Mouse (Mus musculus) limb, embryonic 15.5 days (tissue): ENCODE measurements around the gene Sox10. TPM values are rescaled to one million over a fixed set of nuclear protein-coding genes. Genes with fewer than 3 reads are reported as not detected.

Experiments
- ATAC-seq: fragments of 200-750 bp; cut with Nextera tagmentation; 2 replicates; pipeline ENCODE4 v1.8.0; 2017; ENCODE audit warnings: low read depth, moderate TSS enrichment; ENCODE audit not compliant: insufficient number of reproducible peaks, low FRiP score, low TSS enrichment
- H3K27ac ChIP-seq: fragments of 300-500 bp; sonication (generic); 2 replicates; pipeline ENCODE4 v1.5.1; 2015; ENCODE audit warnings: moderate library complexity, mild to moderate bottlenecking, inconsistent platforms
- H3K27me3 ChIP-seq: fragments of 300-500 bp; sonication (generic); 2 replicates; pipeline ENCODE4 v1.6.1; 2015; ENCODE audit warnings: inconsistent platforms
- H3K36me3 ChIP-seq: fragments of 300-500 bp; sonication (generic); 2 replicates; pipeline ENCODE4 v1.6.1; 2015; ENCODE audit warnings: inconsistent platforms
- H3K4me1 ChIP-seq: fragments of 300-500 bp; sonication (generic); 2 replicates; pipeline ENCODE4 v1.6.1; 2015; ENCODE audit warnings: inconsistent platforms
- H3K4me2 ChIP-seq: fragments of 300-500 bp; sonication (generic); 2 replicates; pipeline ENCODE4 v1.6.1; 2015; ENCODE audit warnings: mild to moderate bottlenecking, inconsistent platforms
- H3K4me3 ChIP-seq: fragments of 300-500 bp; sonication (generic); 2 replicates; pipeline ENCODE4 v1.5.1; 2015; ENCODE audit warnings: mild to moderate bottlenecking, inconsistent platforms
- H3K9ac ChIP-seq: fragments of 300-500 bp; sonication (generic); 2 replicates; pipeline ENCODE4 v1.6.1; 2015; ENCODE audit warnings: inconsistent platforms
- H3K9me3 ChIP-seq: fragments of 300-500 bp; sonication (generic); 2 replicates; pipeline ENCODE4 v1.6.1; 2016; ENCODE audit warnings: inconsistent platforms
- WGBS: fragments of 180-500 bp; shearing (Covaris S2); methylation state at CpG from one replicate; pipeline ENCODE4 v1.1.7; 2015; 5-methylcytosine and 5-hydroxymethylcytosine counted together
- polyA plus RNA-seq: library from polyadenylated mRNA; unstranded; fragments of >200 nt; fragmentation: Nextera tagmentation; extraction: Ambion mirVana; gene quantifications from 2 replicates; pipeline ENCODE4 v1.2.1, GENCODE M21; 2015

The Sox10 gene
- polyA plus RNA-seq, 1 experiment from 2014 or later = 5.2 TPM

DNA sequence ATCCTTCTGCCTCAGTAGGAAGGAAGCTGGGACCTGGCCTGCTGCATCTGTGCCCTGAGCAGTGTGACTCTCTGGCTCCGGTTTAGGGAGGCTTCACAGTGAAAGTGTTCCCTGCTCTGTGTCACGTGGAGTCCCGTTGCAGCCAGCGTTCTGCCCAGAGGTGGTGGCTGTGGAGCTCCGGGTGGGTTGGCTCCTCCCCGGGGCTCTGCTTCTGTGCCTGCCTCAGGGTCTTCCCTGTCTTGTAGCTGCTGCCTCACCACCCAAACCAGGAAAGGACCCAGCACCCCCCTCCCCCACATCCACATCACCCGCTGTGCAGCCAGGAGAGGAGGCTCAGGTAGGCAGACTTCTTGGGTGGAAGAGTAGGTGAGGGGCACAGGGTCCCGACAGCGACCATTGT lies 45.5 kb downstream of the Sox10 start:
- no peak for ATAC-seq
- no peak overlapping the region for H3K4me3 ChIP-seq
- H3K9me3 ChIP-seq = no peaks in the 10 kb centered on the region
- H3K27ac ChIP-seq = no peak overlapping the region
- H3K27me3 ChIP-seq = no peaks in the 10 kb centered on the region
- no peak overlapping the region for H3K9ac ChIP-seq
- no peaks in the 10 kb centered on the region for H3K4me1 ChIP-seq
- H3K4me2 ChIP-seq = no peak overlapping the region
- H3K36me3 ChIP-seq = peaks cover 96% of the 10 kb centered on the region
- WGBS = 81% methylated on average over 9 of the region's 9 CpGs

DNA sequence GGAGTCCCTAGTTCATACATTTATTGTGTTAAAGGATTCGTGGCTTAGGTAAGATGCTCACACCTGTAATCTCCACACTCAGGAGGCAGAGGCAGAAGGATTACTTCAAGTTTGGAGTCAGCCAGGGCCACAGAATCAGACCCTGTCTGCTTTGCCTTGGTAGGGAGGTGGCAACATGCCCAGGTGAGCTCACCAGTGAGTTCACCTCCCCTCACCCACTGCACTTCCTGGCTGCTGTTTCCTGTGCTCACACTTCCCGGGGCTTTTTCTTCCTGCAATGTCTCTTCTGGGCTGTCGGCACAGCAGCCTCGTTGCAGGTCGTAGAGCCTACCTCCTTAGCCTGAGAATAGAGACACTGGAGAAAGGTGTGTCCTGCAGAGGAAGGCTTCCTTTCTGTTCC lies 49.8 kb downstream of the Sox10 start:
- Histone ChIP-seq H3K27ac (no peak overlapping the region), H3K4me2 (no peak overlapping the region), H3K4me3 (no peak overlapping the region), H3K9me3 (no peaks in the 10 kb centered on the region), H3K4me1 (peaks cover 17% of the 10 kb centered on the region), H3K36me3 (peaks cover 62% of the 10 kb centered on the region), H3K9ac (no peak overlapping the region), H3K27me3 (no peaks in the 10 kb centered on the region)
- ATAC-seq = no peak
- WGBS = 52% methylated on average over 5 of the region's 5 CpGs

DNA sequence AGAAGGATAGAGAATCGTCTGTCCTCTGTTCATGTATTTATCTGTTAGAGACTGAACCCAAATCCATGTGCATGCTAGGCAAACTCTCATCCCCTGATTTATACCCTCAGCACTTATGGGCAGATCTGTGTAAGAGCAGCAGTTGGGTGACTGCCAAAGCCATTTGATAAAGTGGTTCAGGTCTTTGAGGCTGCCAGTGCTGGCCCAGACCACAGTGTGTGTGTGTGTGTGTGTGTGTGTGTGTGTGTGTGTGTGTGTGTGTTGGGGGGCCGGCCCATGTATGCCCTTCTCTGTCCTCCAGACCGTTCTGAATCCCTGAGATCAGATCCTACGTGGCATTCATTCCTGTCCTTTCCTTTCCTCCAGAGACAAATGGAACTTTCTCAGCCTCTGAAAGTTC lies 53.3 kb downstream of the Sox10 start:
- Histone ChIP-seq H3K36me3 (peaks cover 30% of the 10 kb centered on the region), H3K4me2 (no peak overlapping the region), H3K9me3 (no peaks in the 10 kb centered on the region), H3K27me3 (no peaks in the 10 kb centered on the region), H3K27ac (no peak overlapping the region), H3K4me3 (no peak overlapping the region), H3K9ac (no peak overlapping the region), H3K4me1 (peaks cover 38% of the 10 kb centered on the region)
- no peak for ATAC-seq
- 74% methylated on average over 4 of the region's 4 CpGs for WGBS

DNA sequence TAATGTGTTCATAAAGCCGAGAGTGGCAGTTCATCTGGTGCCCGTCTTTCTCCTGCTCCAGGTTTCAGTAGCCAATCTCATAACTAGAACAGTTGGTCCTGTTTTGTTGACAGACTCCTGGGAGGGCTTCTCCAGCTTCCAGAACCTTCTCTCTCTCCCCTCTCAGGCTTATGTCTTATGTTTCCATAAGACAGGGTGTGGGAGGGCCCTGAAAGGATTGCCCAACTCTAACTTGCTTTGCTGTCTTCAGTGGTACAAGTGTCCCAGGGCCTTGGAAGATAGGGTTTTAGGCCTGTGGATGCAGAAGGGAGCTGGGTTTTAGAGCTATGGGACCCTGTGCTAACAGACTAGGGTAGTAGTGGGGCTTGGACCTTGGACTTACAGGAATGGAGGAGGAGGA lies 54.5 kb downstream of the Sox10 start:
- 28% methylated on average over 2 of the region's 2 CpGs for WGBS
- peak overlapping the region; percentile 91 for H3K4me2 ChIP-seq
- no peaks in the 10 kb centered on the region for H3K9me3 ChIP-seq
- H3K27me3 ChIP-seq = no peaks in the 10 kb centered on the region
- H3K9ac ChIP-seq = no peak overlapping the region
- H3K4me3 ChIP-seq = peak overlapping the region; percentile 92
- peak overlapping the region; percentile 93; the same call in 1 of the 2 replicates for H3K27ac ChIP-seq
- peaks cover 17% of the 10 kb centered on the region for H3K36me3 ChIP-seq
- no peak for ATAC-seq
- H3K4me1 ChIP-seq = peaks cover 38% of the 10 kb centered on the region

DNA sequence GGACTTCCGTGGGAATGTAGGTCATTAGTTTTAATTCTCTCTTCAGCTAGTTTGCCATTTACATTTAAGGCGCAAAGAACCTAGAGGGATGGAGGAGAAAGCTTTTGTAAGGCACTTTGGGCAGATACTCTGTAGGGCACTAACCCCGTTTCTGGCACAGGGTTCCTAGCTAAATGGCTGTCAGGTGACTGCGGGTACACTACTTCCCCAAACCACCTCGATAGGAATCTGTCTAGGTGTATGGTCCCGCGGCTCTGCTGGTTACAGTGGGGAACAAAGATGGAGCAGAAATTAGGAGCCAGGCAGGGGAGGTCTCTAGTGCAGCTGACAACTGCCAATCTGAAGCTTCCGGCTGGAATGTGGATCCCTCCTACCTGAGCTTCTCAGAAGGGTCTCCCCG lies 55.0 kb downstream of the Sox10 start:
- no peak for ATAC-seq
- Histone ChIP-seq H3K27me3 (no peaks in the 10 kb centered on the region), H3K4me1 (peaks cover 38% of the 10 kb centered on the region), H3K27ac (peak overlapping the region; percentile 93), H3K9ac (peak overlapping the region; percentile 96; the same call in 1 of the 2 replicates), H3K9me3 (no peaks in the 10 kb centered on the region), H3K4me3 (peak overlapping the region; percentile 92), H3K36me3 (peaks cover 12% of the 10 kb centered on the region), H3K4me2 (peak overlapping the region; percentile 91)
- WGBS = 14% methylated on average over 9 of the region's 9 CpGs

DNA sequence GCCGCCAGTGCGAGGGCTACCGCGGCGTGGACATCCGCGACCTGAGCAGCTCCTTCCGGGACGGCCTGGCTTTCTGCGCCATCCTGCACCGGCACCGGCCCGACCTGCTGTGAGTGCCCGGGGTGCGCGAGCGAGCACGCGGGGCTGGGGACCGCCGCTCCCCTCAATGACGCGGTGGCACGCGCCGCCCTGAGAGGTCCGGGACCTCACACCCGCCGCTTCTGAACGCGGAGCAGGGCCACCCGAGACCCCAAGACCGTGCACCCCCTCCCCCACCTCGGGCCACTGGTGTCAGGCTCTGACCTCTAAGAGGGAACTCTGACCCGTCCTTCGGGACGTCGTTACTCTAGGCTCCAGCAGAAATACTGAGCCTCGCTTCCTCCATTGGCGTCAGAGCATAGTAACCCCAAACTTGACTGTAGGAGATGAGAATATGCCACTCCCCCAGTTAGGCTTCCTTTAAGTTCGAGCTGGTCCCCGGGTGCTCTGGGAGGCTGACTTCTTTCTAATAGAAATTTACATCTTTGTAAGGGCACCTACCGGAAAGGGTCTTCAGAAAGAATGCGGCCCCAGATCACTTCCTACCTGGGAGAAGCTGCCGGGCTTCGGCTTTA lies 55.6 kb downstream of the Sox10 start:
- H3K9ac ChIP-seq = peak overlapping the region; percentile 96

DNA sequence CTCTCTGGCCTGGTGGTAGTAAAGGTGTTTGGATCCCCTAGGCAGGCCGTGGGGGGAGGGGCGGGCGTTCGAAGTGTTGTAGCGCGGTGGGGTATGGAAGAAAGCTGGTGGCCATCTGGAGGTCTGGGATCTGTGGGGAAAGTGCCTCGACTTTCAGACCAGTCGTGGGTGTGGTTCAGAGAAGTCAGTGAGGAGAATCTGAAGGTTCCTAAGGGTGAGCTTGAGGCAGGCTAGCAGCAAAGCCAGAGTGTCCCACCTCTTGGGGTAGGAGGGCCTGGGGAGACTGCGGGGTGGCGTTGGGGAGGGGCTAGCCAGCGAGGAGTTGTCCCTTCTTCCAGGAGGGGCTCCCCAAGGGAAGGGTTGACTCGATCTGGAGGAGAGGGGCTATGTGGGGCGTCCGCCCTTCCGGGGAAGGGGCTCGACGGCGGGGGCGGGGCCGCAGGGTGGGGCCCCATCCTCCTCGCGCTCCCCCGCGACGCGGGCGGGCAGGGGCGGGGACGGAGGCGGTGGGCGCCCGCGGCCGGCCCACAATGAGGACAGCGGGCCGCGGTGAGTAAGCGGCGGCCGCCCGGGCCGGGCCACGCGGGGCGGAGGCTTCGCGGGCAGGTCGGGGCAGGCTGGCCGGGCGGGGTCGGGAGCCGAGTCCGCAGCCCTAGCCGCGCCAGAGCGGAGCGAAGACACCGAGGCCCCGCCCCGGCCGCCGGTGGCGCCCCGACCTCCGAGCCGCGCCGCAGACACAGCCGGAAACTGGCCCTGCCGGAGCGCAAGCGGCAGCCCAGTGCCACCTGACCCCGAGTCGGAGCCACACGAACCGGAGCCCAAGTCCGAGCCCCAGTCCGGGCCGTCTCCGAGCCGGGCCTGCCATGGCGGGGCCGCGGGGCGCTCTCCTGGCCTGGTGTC lies 56.4 kb downstream of the Sox10 start, which contains the start of gene Micall1:
Micall1 (plus strand) TSS at position 478 of the 900 bp plus-strand sequence.
- H3K4me1 ChIP-seq = peaks cover 38% of the 10 kb centered on the region
- WGBS = under 1% methylated on average over 67 of the region's 85 CpGs
- H3K27me3 ChIP-seq = no peaks in the 10 kb centered on the region
- peak within 1 kb of the TSS; percentile 93 for H3K27ac ChIP-seq
- H3K4me2 ChIP-seq = peak within 1 kb of the TSS; percentile 91
- H3K9ac ChIP-seq = peak within 1 kb of the TSS; percentile 96
- ATAC-seq = peak; percentile 77
- no peaks in the 10 kb centered on the region for H3K9me3 ChIP-seq
- H3K36me3 ChIP-seq = peaks cover 7% of the 10 kb centered on the region
- peak within 1 kb of the TSS; percentile 92 for H3K4me3 ChIP-seq

More for the DNA sequence above, 55.6 kb downstream of the Sox10 start:
- Histone ChIP-seq H3K36me3 (peaks cover 7% of the 10 kb centered on the region), H3K4me2 (peak overlapping the region; percentile 91), H3K9me3 (no peaks in the 10 kb centered on the region), H3K27ac (peak overlapping the region; percentile 93), H3K27me3 (no peaks in the 10 kb centered on the region), H3K4me1 (peaks cover 38% of the 10 kb centered on the region), H3K4me3 (peak overlapping the region; percentile 92)
- peak; percentile 21; the same call in 1 of the 2 replicates for ATAC-seq
- under 1% methylated on average over 44 of the region's 46 CpGs for WGBS

DNA sequence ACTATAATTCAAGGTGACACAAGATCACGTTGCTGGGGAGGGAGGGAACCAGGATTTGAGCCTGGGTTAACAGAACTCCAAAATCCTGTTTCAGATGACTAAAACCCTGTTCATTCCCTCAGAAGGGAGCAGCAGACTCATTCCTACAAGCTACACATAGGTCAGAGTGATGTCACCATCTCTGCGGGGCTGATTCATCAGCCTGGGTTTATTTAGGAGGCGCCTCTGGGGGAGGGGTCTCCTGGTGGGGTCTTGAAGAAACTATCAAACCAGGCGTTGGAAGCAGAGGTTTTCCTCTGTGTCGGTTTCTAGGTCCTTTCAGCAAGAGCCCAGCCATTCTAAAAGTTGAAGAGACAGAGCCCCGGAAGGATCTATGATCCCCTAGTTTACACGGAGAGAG lies 57.1 kb downstream of the Sox10 start:
- ATAC-seq = peak; percentile 12; the same call in 1 of the 2 replicates
- Histone ChIP-seq H3K4me2 (peak overlapping the region; percentile 91), H3K27me3 (no peaks in the 10 kb centered on the region), H3K4me3 (peak overlapping the region; percentile 92), H3K27ac (peak overlapping the region; percentile 93), H3K4me1 (peaks cover 38% of the 10 kb centered on the region), H3K9me3 (no peaks in the 10 kb centered on the region), H3K9ac (peak overlapping the region; percentile 96; the same call in 1 of the 2 replicates), H3K36me3 (peaks cover 5% of the 10 kb centered on the region)
- 13% methylated on average over 7 of the region's 7 CpGs for WGBS

DNA sequence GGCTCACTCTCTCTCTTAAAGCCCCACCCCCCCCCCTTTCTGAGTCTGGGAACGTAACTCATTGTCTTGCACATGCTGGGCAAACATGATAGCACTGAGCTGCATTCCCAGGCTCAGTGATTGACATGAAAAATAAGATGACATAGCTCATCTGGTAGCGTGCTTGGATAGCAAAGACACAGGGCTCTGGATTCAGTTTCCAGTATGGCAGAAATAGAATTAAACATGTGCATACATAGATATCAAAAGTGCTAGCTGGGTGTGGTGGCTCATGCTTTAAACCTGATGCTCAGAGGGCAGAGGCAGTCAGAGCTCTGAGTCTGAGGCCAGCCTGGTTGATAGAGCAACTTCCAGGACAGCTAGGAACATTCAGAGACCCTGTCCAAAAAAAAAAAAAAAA lies 59.2 kb downstream of the Sox10 start:
- Histone ChIP-seq H3K9me3 (no peaks in the 10 kb centered on the region), H3K27me3 (no peaks in the 10 kb centered on the region), H3K36me3 (no peaks in the 10 kb centered on the region), H3K4me1 (peaks cover 38% of the 10 kb centered on the region), H3K4me3 (no peak overlapping the region), H3K27ac (no peak overlapping the region), H3K4me2 (no peak overlapping the region), H3K9ac (no peak overlapping the region)
- ATAC-seq = no peak
- WGBS = 56% methylated on average over 2 of the region's 2 CpGs

Other genes starting within 250 kb of the Sox10 start
- 2,795 and 2,816 TPM in 2 replicates for gene Lgals1, start 238.5 kb downstream of the Sox10 start, polyA plus RNA-seq
- 53.2 and 55.2 TPM in 2 replicates for gene Nol12, start 230.3 kb downstream of the Sox10 start, polyA plus RNA-seq
- gene Triobp, start 217.5 kb downstream of the Sox10 start, polyA plus RNA-seq = 54.8 and 59.2 TPM in 2 replicates
- 487 and 628 TPM in 2 replicates for gene H1f0, start 136.8 kb downstream of the Sox10 start, polyA plus RNA-seq
- gene Galr3, start 123.4 kb downstream of the Sox10 start, polyA plus RNA-seq = 0.13 TPM in 1 of 2 replicates, not detected in the other
- gene Ankrd54, start 102.3 kb downstream of the Sox10 start, polyA plus RNA-seq = 43.9 and 46.6 TPM in 2 replicates
- gene Eif3l, start 90.1 kb downstream of the Sox10 start, polyA plus RNA-seq = 203 and 206 TPM in 2 replicates
- gene Micall1, start 56.3 kb downstream of the Sox10 start, polyA plus RNA-seq = 15.1 and 16.3 TPM in 2 replicates
- gene Polr2f, start 24.2 kb downstream of the Sox10 start, polyA plus RNA-seq = 295 and 310 TPM in 2 replicates
- gene 1700088E04Rik, start 24.0 kb downstream of the Sox10 start, polyA plus RNA-seq = 6.3 and 8.5 TPM in 2 replicates
- 43.8 and 45.8 TPM in 2 replicates for gene Pick1, start 63.9 kb upstream of the Sox10 start, polyA plus RNA-seq
- 1.1 and 1.2 TPM in 2 replicates for gene Gm49486, start 64.2 kb upstream of the Sox10 start, polyA plus RNA-seq
- 0.12 and 0.36 TPM in 2 replicates for gene Slc16a8, start 89.5 kb upstream of the Sox10 start, polyA plus RNA-seq
- 17.2 and 19.7 TPM in 2 replicates for gene Baiap2l2, start 120.3 kb upstream of the Sox10 start, polyA plus RNA-seq
- 12.9 and 14.2 TPM in 2 replicates for gene Pla2g6, start 163.2 kb upstream of the Sox10 start, polyA plus RNA-seq
- gene Maff, start 181.4 kb upstream of the Sox10 start, polyA plus RNA-seq = 4.2 and 4.7 TPM in 2 replicates
- gene Tmem184b, start 238.3 kb upstream of the Sox10 start, polyA plus RNA-seq = 87.5 and 99.8 TPM in 2 replicates